Mouse (Mus musculus) testis, postnatal 14 days (tissue): ENCODE results near the gene Zfp651.

Experiments
- DNase-seq: peaks from one replicate; pipeline ENCODE4 v3.0.0; 2021; ENCODE audit warnings: low spot score

Zfp651 gene

GRCm38 (mm10) chr9:121762761-121763160 lies 3.6 kb downstream of the Zfp651 start:
- DNase-seq, result no peak

GRCm38 (mm10) chr9:121763716-121764115 lies 4.6 kb downstream of the Zfp651 start:
- no peak for DNase-seq

GRCm38 (mm10) chr9:121765166-121765855 lies 6.2 kb downstream of the Zfp651 start:
- DNase-seq, result no peak

GRCm38 (mm10) chr9:121772412-121772811 lies 13.3 kb downstream of the Zfp651 start:
- DNase-seq, result no peak

- no peak for DNase-seq
Measured at GRCm38 (mm10) chr9:121775951-121776350, 16.8 kb downstream of the Zfp651 start.

- DNase-seq, result no peak
Measured at GRCm38 (mm10) chr9:121776511-121776910, 17.4 kb downstream of the Zfp651 start.

GRCm38 (mm10) chr9:121777484-121778065 lies 18.4 kb downstream of the Zfp651 start, which contains the start of gene Klhl40:
TSS of gene Klhl40 (plus strand) at chr9:121777607.
- DNase-seq, result no peak

- no peak for DNase-seq
Measured at GRCm38 (mm10) chr9:121778066-121778624, 19.0 kb downstream of the Zfp651 start.

- no peak for DNase-seq
Measured at GRCm38 (mm10) chr9:121784801-121785200, 25.7 kb downstream of the Zfp651 start.

- DNase-seq, result no peak
Measured at GRCm38 (mm10) chr9:121785261-121785660, 26.1 kb downstream of the Zfp651 start.

- DNase-seq, result no peak
Measured at GRCm38 (mm10) chr9:121786359-121786758, 27.2 kb downstream of the Zfp651 start.

- peak; percentile 58 for DNase-seq
Measured at GRCm38 (mm10) chr9:121791206-121791605, 32.1 kb downstream of the Zfp651 start.

- no peak for DNase-seq
Measured at GRCm38 (mm10) chr9:121791757-121792521, 32.8 kb downstream of the Zfp651 start, which contains the start of gene Hhatl. TSS of gene Hhatl (minus strand) at chr9:121792507.

GRCm38 (mm10) chr9:121794972-121795539 lies 35.9 kb downstream of the Zfp651 start:
- DNase-seq, result no peak

GRCm38 (mm10) chr9:121797722-121798121 lies 38.6 kb downstream of the Zfp651 start:
- DNase-seq, result no peak

GRCm38 (mm10) chr9:121798887-121799520 lies 39.9 kb downstream of the Zfp651 start:
- DNase-seq, result no peak

- DNase-seq, result no peak
Measured at GRCm38 (mm10) chr9:121802747-121803146, 43.6 kb downstream of the Zfp651 start.

GRCm38 (mm10) chr9:121807546-121807945 lies 48.4 kb downstream of the Zfp651 start:
- DNase-seq, result no peak

- no peak for DNase-seq
Measured at GRCm38 (mm10) chr9:121807947-121808346, 48.8 kb downstream of the Zfp651 start.

- no peak for DNase-seq
Measured at GRCm38 (mm10) chr9:121808511-121808910, 49.4 kb downstream of the Zfp651 start.

GRCm38 (mm10) chr9:121810081-121810821 lies 51.1 kb downstream of the Zfp651 start:
- peak; percentile 56 for DNase-seq
